Mouse (Mus musculus): ENCODE measurements around the gene Nos1ap.

GRCm38 (mm10) chr1:170305002-170305401, 284.7 kb downstream of the Nos1ap start:
- TF ChIP-seq POLR2A (IDR thresholded peaks at IDR 0.05; ENCODE audit: low read depth, low read length): no peak
- TF ChIP-seq CTCF (IDR thresholded peaks at IDR 0.05; ENCODE audit: extremely low read depth, insufficient read length, insufficient replicate concordance, low read depth, low read length): no peak
